Mouse (Mus musculus) cerebellum, adult 8-10 months (tissue): Measurements from ENCODE around the gene Glg1.

Experiments
- DNase-seq: peaks from one replicate; pipeline ENCODE4 v3.0.0; 2022

The Glg1 gene

DNA sequence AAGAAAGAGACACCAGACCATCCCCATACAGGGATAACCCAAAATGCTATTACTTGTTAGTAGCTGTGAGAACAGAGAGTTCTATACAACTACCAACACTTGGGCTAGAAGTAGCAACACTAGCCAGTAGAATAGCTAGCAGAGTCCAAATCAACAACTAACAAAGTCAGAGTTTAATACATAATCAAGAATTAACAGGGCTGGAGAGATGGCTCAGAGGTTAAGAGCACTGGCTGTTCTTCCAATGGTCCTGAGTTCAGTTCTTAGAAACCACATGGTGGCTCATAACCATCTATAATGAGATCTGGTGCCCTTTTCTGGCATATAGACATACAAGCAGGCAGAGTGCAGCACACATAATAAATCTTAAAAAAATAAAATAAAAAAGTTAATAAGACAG lies 116.5 kb downstream of the Glg1 start:
- no peak for DNase-seq

DNA sequence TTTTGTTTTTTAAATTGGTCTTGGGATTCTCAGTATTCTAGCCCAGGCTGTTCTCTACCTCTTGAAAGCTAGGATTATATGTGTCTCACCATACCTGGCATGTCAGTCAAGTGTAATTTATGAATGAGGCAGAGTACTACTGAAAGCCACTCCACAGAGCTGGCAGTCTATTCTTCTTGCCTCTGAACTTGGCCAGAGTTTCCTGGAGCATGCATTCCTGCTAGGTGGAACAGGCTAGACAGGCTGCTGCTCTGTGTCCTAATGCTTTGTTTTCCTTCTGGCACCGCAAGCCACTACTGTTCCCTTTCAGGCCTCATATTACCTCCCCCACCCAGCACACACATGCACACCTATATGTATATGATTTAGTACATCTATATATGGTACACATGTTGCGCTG lies 128.3 kb downstream of the Glg1 start:
- no peak for DNase-seq

DNA sequence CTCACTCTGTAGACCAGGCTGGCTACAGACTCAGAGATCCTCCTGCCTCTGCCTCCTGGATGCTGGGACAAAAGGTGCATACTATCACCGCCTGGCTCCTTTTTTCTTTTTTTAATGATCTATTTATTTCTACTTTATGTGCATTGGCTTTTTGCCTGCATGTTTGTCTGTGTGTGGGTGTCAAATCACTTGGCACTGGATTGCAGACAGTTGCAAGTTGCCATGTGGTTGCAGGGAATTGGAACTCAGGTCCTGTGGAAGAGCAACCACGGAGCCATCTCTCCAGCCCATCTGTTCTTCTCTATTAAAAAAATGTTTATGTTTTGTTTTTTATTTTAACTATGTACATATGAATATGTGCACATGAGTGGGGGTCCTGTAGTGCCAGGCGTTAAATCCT lies 139.5 kb downstream of the Glg1 start:
- DNase-seq = no peak

DNA sequence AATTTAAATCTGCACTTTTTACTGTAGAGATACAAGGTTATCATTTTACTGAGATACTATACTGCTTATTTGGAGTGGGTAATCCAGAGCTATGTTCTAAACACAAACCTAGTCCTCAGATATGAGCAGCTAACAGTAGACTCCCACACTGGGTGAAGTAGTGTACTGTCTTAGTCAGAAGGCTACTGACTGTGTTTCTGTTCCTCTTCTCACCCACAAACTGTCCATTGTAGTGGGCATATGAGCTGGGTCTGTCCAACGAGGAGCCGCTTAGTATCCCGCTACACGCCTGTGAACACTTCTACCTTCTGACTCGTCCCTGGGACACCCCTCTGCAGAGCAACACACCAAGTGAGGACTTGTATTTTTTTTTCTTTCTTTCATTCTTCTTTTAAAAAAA lies 144.1 kb downstream of the Glg1 start:
- no peak for DNase-seq
